Mouse (Mus musculus) ovary, postnatal 36 days (tissue): ENCODE measurements around the gene Gm47189.
"Not testable (repeated sequence)": the region's sequence is repeated elsewhere in the genome, so short reads cannot be mapped to it uniquely, and the experiment has no call there.

Experiments
- DNase-seq: peaks from one replicate; pipeline ENCODE4 v3.0.0; 2022; ENCODE audit warnings: low spot score, mixed read lengths

The Gm47189 gene

GRCm38 (mm10) chr14:41772341-41772740 lies at the start of gene Gm47189:
TSS of gene Gm47189 (minus strand) at chr14:41772441.
- DNase-seq, result not testable (repeated sequence)

GRCm38 (mm10) chr14:41755931-41756330 lies 16.3 kb downstream of the Gm47189 start:
- DNase-seq, result not testable (repeated sequence)

DNA sequence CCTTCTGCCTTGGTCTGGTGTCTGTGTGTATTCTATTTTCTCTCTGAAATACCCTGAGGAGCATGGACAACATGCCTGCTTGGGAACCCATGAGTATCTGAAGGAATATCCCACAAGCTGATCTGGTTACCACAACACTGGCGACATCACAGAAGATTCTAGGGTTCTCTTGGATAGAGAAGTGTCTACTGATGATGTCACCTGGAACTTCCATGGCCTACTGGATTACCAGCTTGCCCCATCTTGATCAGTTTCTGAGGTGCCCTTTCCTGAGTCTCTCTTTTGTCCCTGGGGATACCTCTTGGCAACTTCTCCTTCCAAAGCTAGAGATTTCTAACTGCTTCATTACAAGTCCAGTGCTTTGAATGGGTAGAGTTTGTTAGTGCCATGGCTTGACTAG lies 21.7 kb downstream of the Gm47189 start, which contains the start of gene Gm7929:
Gm7929 (minus strand) TSS at position 101 of the 400 bp plus-strand sequence.
- DNase-seq, result not testable (repeated sequence)

DNA sequence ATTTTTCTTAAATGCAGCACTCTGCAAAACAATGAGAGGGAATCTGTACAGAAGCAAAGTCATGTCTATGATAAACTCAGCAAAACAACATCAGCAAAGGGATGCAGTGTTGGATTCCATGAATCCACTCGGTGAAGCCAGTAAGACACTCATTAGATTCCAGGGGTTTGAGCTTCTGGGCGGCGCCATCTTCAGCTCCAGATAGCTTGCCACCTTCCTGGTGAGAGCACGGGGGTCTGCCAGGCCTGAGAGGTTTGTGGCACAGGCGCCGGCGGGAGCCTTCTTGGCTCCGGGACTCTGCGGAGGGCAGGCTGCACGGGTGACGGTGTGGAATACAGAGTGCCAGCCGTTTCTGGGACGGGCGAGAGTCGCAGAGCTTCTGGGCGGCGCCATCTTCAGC lies 48.8 kb downstream of the Gm47189 start:
- DNase-seq, result not testable (repeated sequence)

GRCm38 (mm10) chr14:41717180-41717579 lies 55.1 kb downstream of the Gm47189 start:
- not testable (repeated sequence) for DNase-seq
